Mouse (Mus musculus): ENCODE measurements at regions not wholly inside any gene's neighbourhood (a gene's known extent, or its start where the extent isn't known, plus 50 kb on each side); places are given as distances from the start of the nearest gene placed in this dataset.

DNA sequence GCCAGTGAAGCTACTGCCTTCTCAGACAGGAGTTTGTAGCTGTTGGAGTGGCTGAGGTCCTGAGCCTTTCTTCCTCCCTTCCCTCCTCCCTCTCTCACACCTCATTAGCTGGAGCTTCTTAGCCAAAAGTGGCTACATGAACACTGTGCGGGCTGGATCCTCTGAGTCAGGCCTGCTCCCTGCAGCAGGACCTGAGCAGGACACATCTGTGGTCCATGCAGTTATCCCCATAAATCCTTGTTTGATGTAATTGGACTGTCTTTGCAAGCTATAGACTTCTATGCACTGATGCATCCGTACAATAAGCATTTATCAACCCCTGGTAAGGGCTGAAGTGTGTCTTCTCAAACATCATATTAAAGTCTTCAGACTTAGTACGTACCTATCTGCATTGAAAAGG, 88.2 kb upstream of the Gpr139 start:
- Histone ChIP-seq H3K9me3 (replicated peaks; ENCODE audit: insufficient read depth, low read length) (no peaks in the 10 kb centered on the region), H3K27me3 (ENCODE audit: control insufficient read depth in 1 of 2, insufficient read depth in 2 of 2, low read length in 2 of 2) (no peaks in the 10 kb centered on the region), H3K9ac (ENCODE audit: control insufficient read depth, low read depth, low read length, poor library complexity, severe bottlenecking) (no peak overlapping the region), H3K79me2 (ENCODE audit: control insufficient read depth, insufficient read depth, low read length, poor library complexity) (no peaks in the 10 kb centered on the region), H3K4me1 (ENCODE audit: control insufficient read depth in 1 of 2, insufficient read depth in 2 of 2, low read length in 2 of 2) (peaks cover 10 to 15% of the 10 kb centered on the region in 2 experiments), H3K4me3 (ENCODE audit: control insufficient read depth in 1 of 2, insufficient read depth in 1 of 2, low read depth in 2 of 2, low read length in 2 of 2) (no peak overlapping the region), H3K27ac (ENCODE audit: control insufficient read depth, low read depth, low read length) (no peak overlapping the region), H3K36me3 (ENCODE audit: control insufficient read depth in 1 of 2, insufficient read depth in 2 of 2, low read length in 2 of 2) (peaks cover 0 to 15% of the 10 kb centered on the region in 2 experiments; a peak in 2 of 4 replicates)
- TF ChIP-seq MAX (IDR thresholded peaks at IDR 0.05; ENCODE audit: low read length) (no peak), HCFC1 (IDR thresholded peaks at IDR 0.05; ENCODE audit: low read depth, low read length) (no peak), CHD2 (IDR thresholded peaks at IDR 0.05; ENCODE audit: low read length) (no peak), TCF12 (IDR thresholded peaks at IDR 0.05; ENCODE audit: low read depth, low read length) (no peak), MYB (IDR thresholded peaks at IDR 0.05; ENCODE audit: low read depth, low read length) (no peak), ZNF384 (IDR thresholded peaks at IDR 0.05; ENCODE audit: low read depth, low read length) (no peak), MAFK (IDR thresholded peaks at IDR 0.05; ENCODE audit: borderline replicate concordance, low read depth, low read length) (no peak), SMC3 (IDR thresholded peaks at IDR 0.05; ENCODE audit: low read depth, low read length) (no peak), EP300 (IDR thresholded peaks at IDR 0.05; ENCODE audit: low read depth in 1 of 2, low read length in 2 of 2) (no peak), CTCF (IDR thresholded peaks at IDR 0.05 in 2 of 3, conservative IDR thresholded peaks at IDR 0.05 in 1 of 3; ENCODE audit: control insufficient read depth in 1 of 3, insufficient read depth in 1 of 3, low read depth in 2 of 3, low read length in 3 of 3, poor library complexity in 1 of 3, severe bottlenecking in 1 of 3) (no peak), CHD1 (IDR thresholded peaks at IDR 0.05; ENCODE audit: low read depth, low read length) (no peak), UBTF (IDR thresholded peaks at IDR 0.05; ENCODE audit: borderline replicate concordance, insufficient read depth, low read depth, low read length) (no peak)
- DNase-seq (ENCODE audit: low read depth, low spot score): no peak

GRCm38 (mm10) chr7:119271427-119271826, 87.0 kb upstream of the Gpr139 start:
- H3K9ac ChIP-seq (ENCODE audit: control insufficient read depth, low read depth, low read length, poor library complexity, severe bottlenecking): no peak overlapping the region
- H3K9me3 ChIP-seq (replicated peaks; ENCODE audit: insufficient read depth, low read length): no peaks in the 10 kb centered on the region
- no peaks in the 10 kb centered on the region for H3K79me2 ChIP-seq (ENCODE audit: control insufficient read depth, insufficient read depth, low read length, poor library complexity)
- peaks cover 10 to 15% of the 10 kb centered on the region in 2 experiments for H3K4me1 ChIP-seq (ENCODE audit: control insufficient read depth in 1 of 2, insufficient read depth in 2 of 2, low read length in 2 of 2)
- peaks cover 0 to 15% of the 10 kb centered on the region in 2 experiments; a peak in 2 of 4 replicates for H3K36me3 ChIP-seq (ENCODE audit: control insufficient read depth in 1 of 2, insufficient read depth in 2 of 2, low read length in 2 of 2)
- TF ChIP-seq ETS1 (IDR thresholded peaks at IDR 0.05; ENCODE audit: low read depth, low read length) (no peak), RAD21 (IDR thresholded peaks at IDR 0.05; ENCODE audit: low read depth, low read length) (no peak), UBTF (IDR thresholded peaks at IDR 0.05; ENCODE audit: borderline replicate concordance, insufficient read depth, low read depth, low read length) (no peak), CTCF (IDR thresholded peaks at IDR 0.05 in 2 of 3, conservative IDR thresholded peaks at IDR 0.05 in 1 of 3; ENCODE audit: control insufficient read depth in 1 of 3, insufficient read depth in 1 of 3, low read depth in 2 of 3, low read length in 3 of 3, poor library complexity in 1 of 3, severe bottlenecking in 1 of 3) (no peak), TAL1 (IDR thresholded peaks at IDR 0.05; ENCODE audit: low read length) (no peak), KAT2A (conservative IDR thresholded peaks at IDR 0.05; ENCODE audit: low read depth, low read length) (no peak), MAX (IDR thresholded peaks at IDR 0.05; ENCODE audit: low read length) (no peak), TCF12 (IDR thresholded peaks at IDR 0.05; ENCODE audit: low read depth, low read length) (no peak)
- no peak for DNase-seq (ENCODE audit: low read depth, low spot score)
- no peak overlapping the region for H3K4me3 ChIP-seq (ENCODE audit: control insufficient read depth in 1 of 2, insufficient read depth in 1 of 2, low read depth in 2 of 2, low read length in 2 of 2)
- no peaks in the 10 kb centered on the region for H3K27me3 ChIP-seq (ENCODE audit: control insufficient read depth in 1 of 2, insufficient read depth in 2 of 2, low read length in 2 of 2)
- H3K27ac ChIP-seq (ENCODE audit: control insufficient read depth, low read depth, low read length): peak overlapping the region; percentile 23

Measured in MEL (cell line).